Mouse (Mus musculus) B cell, adult 2 months (primary cell): ENCODE measurements around the gene Pbx2.
A peak's percentile ranks its signal among the peaks of the same experiment; 100 is the strongest.

ENCODE experiments used
- DNase-seq, 2 experiments: peaks; one replicate each; pipeline ENCODE4 v3.0.0; 2022

The Pbx2 gene

GRCm38 (mm10) chr17:34583397-34583796 is 7.7 kb upstream of the Pbx2 start:
- DNase-seq, result no peak

- no peak for DNase-seq
These were observed 7.2 kb upstream of the Pbx2 start for GRCm38 (mm10) chr17:34583819-34584218.

- DNase-seq, result no peak
These were observed 5.9 kb upstream of the Pbx2 start for GRCm38 (mm10) chr17:34585121-34585520.

GRCm38 (mm10) chr17:34585877-34586771 is 4.9 kb upstream of the Pbx2 start:
- no peak for DNase-seq

GRCm38 (mm10) chr17:34586796-34587422 is 4.2 kb upstream of the Pbx2 start:
- peak; percentile 71 to 72 for DNase-seq

- DNase-seq, result peak; percentile 99 to 100
These were observed 3.6 kb upstream of the Pbx2 start for GRCm38 (mm10) chr17:34587423-34587811.

- DNase-seq, result no peak
These were observed 3.3 kb upstream of the Pbx2 start for GRCm38 (mm10) chr17:34587814-34588213.

- DNase-seq, result no peak
These were observed 2.3 kb upstream of the Pbx2 start for GRCm38 (mm10) chr17:34588767-34589166.

GRCm38 (mm10) chr17:34589206-34589605 is 1.9 kb upstream of the Pbx2 start:
- no peak for DNase-seq

GRCm38 (mm10) chr17:34589681-34590101 is 1.4 kb upstream of the Pbx2 start, which contains the start of gene Gpsm3:
Gene Gpsm3 (plus strand): TSS chr17:34589806.
- DNase-seq, result peak; percentile 61 to 64

GRCm38 (mm10) chr17:34590154-34590987 is 695 bp upstream of the Pbx2 start:
- DNase-seq, result no peak

GRCm38 (mm10) chr17:34591994-34592375 is 919 bp downstream of the Pbx2 start:
- peak; percentile 77 to 79 for DNase-seq

- no peak for DNase-seq
These were observed 1.8 kb downstream of the Pbx2 start for GRCm38 (mm10) chr17:34592581-34593549.

GRCm38 (mm10) chr17:34593752-34594525 is 2.9 kb downstream of the Pbx2 start:
- DNase-seq, result no peak

GRCm38 (mm10) chr17:34596098-34596497 is 5.0 kb downstream of the Pbx2 start:
- no peak for DNase-seq

- no peak for DNase-seq
These were observed 6.6 kb downstream of the Pbx2 start, which contains the start of gene Ager for GRCm38 (mm10) chr17:34597566-34598095. Gene Ager (plus strand): TSS chr17:34597862.

- DNase-seq, result no peak
These were observed 8.8 kb downstream of the Pbx2 start for GRCm38 (mm10) chr17:34599891-34600290.

- no peak for DNase-seq
These were observed 10.7 kb downstream of the Pbx2 start for GRCm38 (mm10) chr17:34601796-34602195.

GRCm38 (mm10) chr17:34603375-34604060 is 12.5 kb downstream of the Pbx2 start, which contains the start of gene Rnf5:
Gene Rnf5 (minus strand): TSS chr17:34603690.
- DNase-seq, result peak; percentile 92 to 95

- peak; percentile 95 to 96 for DNase-seq
These were observed 13.0 kb downstream of the Pbx2 start, which contains the start of gene Agpat1 for GRCm38 (mm10) chr17:34604061-34604508. Gene Agpat1 (plus strand): TSS chr17:34604262.
